Mouse (Mus musculus) ES-Bruce4 (cell line): ENCODE results near the gene Cecr2. TPM values are rescaled to one million over a fixed set of nuclear protein-coding genes. Genes with fewer than 3 reads are reported as not detected.

Experiments
- H3K27ac ChIP-seq: 2 replicates; pipeline ENCODE4 v1.5.1; 2012; ENCODE audit warnings: low read length, inconsistent platforms; ENCODE audit not compliant: insufficient read depth
- H3K27me3 ChIP-seq: 2 replicates; pipeline ENCODE4 v1.6.1; 2012; ENCODE audit warnings: mild to moderate bottlenecking, low read length, inconsistent platforms; ENCODE audit not compliant: control insufficient read depth, poor library complexity, insufficient read depth, severe bottlenecking
- H3K36me3 ChIP-seq: 2 replicates; pipeline ENCODE4 v1.6.1; 2012; ENCODE audit warnings: inconsistent platforms, mild to moderate bottlenecking, low read length, moderate library complexity; ENCODE audit not compliant: control insufficient read depth, poor library complexity, insufficient read depth, severe bottlenecking
- H3K4me1 ChIP-seq: one replicate; pipeline ENCODE4 v1.8.1; 2011; ENCODE audit warnings: low read length; ENCODE audit not compliant: control insufficient read depth, insufficient read depth
- H3K4me3 ChIP-seq: 2 replicates; pipeline ENCODE4 v1.5.1; 2011; ENCODE audit warnings: low read depth, mild to moderate bottlenecking, low read length
- H3K9ac ChIP-seq: 2 replicates; pipeline ENCODE4 v1.6.1; 2012; ENCODE audit warnings: low read depth, mild to moderate bottlenecking, inconsistent platforms; ENCODE audit not compliant: poor library complexity, severe bottlenecking
- H3K9me3 ChIP-seq: replicated peaks from 2 replicates; pipeline ENCODE4 v1.6.1; 2012; ENCODE audit warnings: mild to moderate bottlenecking, low read length, inconsistent platforms; ENCODE audit not compliant: control insufficient read depth, poor library complexity, insufficient read depth, severe bottlenecking
- CTCF ChIP-seq: IDR thresholded peaks from one replicate; pipeline ENCODE4 v1.8.1; 2011; ENCODE audit warnings: low read depth, low read length
- EP300 ChIP-seq: IDR thresholded peaks from 2 replicates; pipeline ENCODE4 v1.6.1; 2011; ENCODE audit warnings: low read depth, low read length; ENCODE audit not compliant: insufficient read depth
- POLR2A ChIP-seq: IDR thresholded peaks from one replicate; pipeline ENCODE4 v1.8.1; 2011; ENCODE audit warnings: low read length; ENCODE audit not compliant: insufficient read depth
- polyA plus RNA-seq: library from polyadenylated mRNA; stranded (reverse); fragments of >200 nt; gene quantifications from 2 replicates; pipeline ENCODE4 v1.2.4, GENCODE M21; 2011; ENCODE audit warnings: low read depth; ENCODE audit not compliant: missing spikeins, insufficient read depth, insufficient read length

Cecr2 gene
- polyA plus RNA-seq, 1 experiment = 73.8 TPM

GRCm38 (mm10) chr6:120683351-120683750 is 17.2 kb downstream of the Cecr2 start:
- Histone ChIP-seq H3K9me3 (no peaks in the 10 kb centered on the region; the same call in 1 of the 2 replicates), H3K27me3 (no peaks in the 10 kb centered on the region), H3K9ac (no peak overlapping the region), H3K4me1 (no peaks in the 10 kb centered on the region), H3K36me3 (no peaks in the 10 kb centered on the region), H3K27ac (no peak overlapping the region), H3K4me3 (no peak overlapping the region)
- no peak for TF ChIP-seq POLR2A
- TF ChIP-seq EP300 = no peak
- TF ChIP-seq CTCF = no peak

- Histone ChIP-seq H3K27me3 (no peaks in the 10 kb centered on the region), H3K4me3 (no peak overlapping the region), H3K9me3 (no peaks in the 10 kb centered on the region; the same call in 1 of the 2 replicates), H3K4me1 (no peaks in the 10 kb centered on the region), H3K9ac (no peak overlapping the region), H3K27ac (no peak overlapping the region), H3K36me3 (no peaks in the 10 kb centered on the region)
- TF ChIP-seq EP300 = no peak
- no peak for TF ChIP-seq POLR2A
- no peak for TF ChIP-seq CTCF
Measured at GRCm38 (mm10) chr6:120684750-120685149, 18.6 kb downstream of the Cecr2 start.

- Histone ChIP-seq H3K36me3 (no peaks in the 10 kb centered on the region), H3K4me3 (no peak overlapping the region), H3K4me1 (no peaks in the 10 kb centered on the region), H3K27ac (no peak overlapping the region), H3K27me3 (no peaks in the 10 kb centered on the region), H3K9me3 (no peaks in the 10 kb centered on the region; the same call in 1 of the 2 replicates), H3K9ac (no peak overlapping the region)
- TF ChIP-seq EP300 = no peak
- TF ChIP-seq POLR2A = no peak
- no peak for TF ChIP-seq CTCF
Measured at GRCm38 (mm10) chr6:120686872-120687650, 20.9 kb downstream of the Cecr2 start.

GRCm38 (mm10) chr6:120700221-120700620 is 34.1 kb downstream of the Cecr2 start:
- Histone ChIP-seq H3K4me1 (no peaks in the 10 kb centered on the region), H3K36me3 (no peaks in the 10 kb centered on the region), H3K27ac (no peak overlapping the region), H3K4me3 (no peak overlapping the region), H3K27me3 (no peaks in the 10 kb centered on the region), H3K9ac (no peak overlapping the region), H3K9me3 (no peaks in the 10 kb centered on the region)
- no peak for TF ChIP-seq POLR2A
- no peak for TF ChIP-seq EP300
- TF ChIP-seq CTCF = no peak

GRCm38 (mm10) chr6:120704376-120704775 is 38.2 kb downstream of the Cecr2 start:
- TF ChIP-seq EP300 (no peak), CTCF (no peak), POLR2A (no peak)
- H3K9me3 ChIP-seq = no peaks in the 10 kb centered on the region
- no peak overlapping the region for H3K9ac ChIP-seq
- H3K27ac ChIP-seq = no peak overlapping the region
- no peaks in the 10 kb centered on the region for H3K36me3 ChIP-seq
- H3K4me1 ChIP-seq = no peaks in the 10 kb centered on the region
- H3K27me3 ChIP-seq = no peaks in the 10 kb centered on the region
- no peak overlapping the region for H3K4me3 ChIP-seq

GRCm38 (mm10) chr6:120708759-120709158 is 42.6 kb downstream of the Cecr2 start:
- H3K27ac ChIP-seq = no peak overlapping the region
- H3K9me3 ChIP-seq = no peaks in the 10 kb centered on the region
- H3K4me3 ChIP-seq = no peak overlapping the region
- H3K36me3 ChIP-seq = no peaks in the 10 kb centered on the region
- no peaks in the 10 kb centered on the region for H3K27me3 ChIP-seq
- TF ChIP-seq CTCF = no peak
- no peak for TF ChIP-seq POLR2A
- no peak for TF ChIP-seq EP300
- no peak overlapping the region for H3K9ac ChIP-seq
- H3K4me1 ChIP-seq = no peaks in the 10 kb centered on the region
